Mouse (Mus musculus): ENCODE measurements around the gene Olfml3.

- TF ChIP-seq POLR2A (IDR thresholded peaks at IDR 0.05; ENCODE audit: low read depth, low read length) (no peak), CTCF (conservative IDR thresholded peaks at IDR 0.05; ENCODE audit: insufficient read depth, insufficient read length, low read depth, low read length) (no peak)
Observed at GRCm38 (mm10) chr3:103715762-103716693, 21.8 kb downstream of the Olfml3 start.
